Mouse (Mus musculus) urinary bladder, postnatal 14 days (tissue): ENCODE measurements around the gene Ager.
A peak's percentile ranks its signal among the peaks of the same experiment; 100 is the strongest.

Experiments
- DNase-seq: peaks from one replicate; pipeline ENCODE4 v3.0.0; 2021; ENCODE audit warnings: low spot score

The Ager gene

GRCm38 (mm10) chr17:34604511-34605237 lies 7.0 kb downstream of the Ager start:
- peak; percentile 59 for DNase-seq

- DNase-seq, result peak; percentile 98
Measured at GRCm38 (mm10) chr17:34605609-34606008, 7.9 kb downstream of the Ager start.

DNA sequence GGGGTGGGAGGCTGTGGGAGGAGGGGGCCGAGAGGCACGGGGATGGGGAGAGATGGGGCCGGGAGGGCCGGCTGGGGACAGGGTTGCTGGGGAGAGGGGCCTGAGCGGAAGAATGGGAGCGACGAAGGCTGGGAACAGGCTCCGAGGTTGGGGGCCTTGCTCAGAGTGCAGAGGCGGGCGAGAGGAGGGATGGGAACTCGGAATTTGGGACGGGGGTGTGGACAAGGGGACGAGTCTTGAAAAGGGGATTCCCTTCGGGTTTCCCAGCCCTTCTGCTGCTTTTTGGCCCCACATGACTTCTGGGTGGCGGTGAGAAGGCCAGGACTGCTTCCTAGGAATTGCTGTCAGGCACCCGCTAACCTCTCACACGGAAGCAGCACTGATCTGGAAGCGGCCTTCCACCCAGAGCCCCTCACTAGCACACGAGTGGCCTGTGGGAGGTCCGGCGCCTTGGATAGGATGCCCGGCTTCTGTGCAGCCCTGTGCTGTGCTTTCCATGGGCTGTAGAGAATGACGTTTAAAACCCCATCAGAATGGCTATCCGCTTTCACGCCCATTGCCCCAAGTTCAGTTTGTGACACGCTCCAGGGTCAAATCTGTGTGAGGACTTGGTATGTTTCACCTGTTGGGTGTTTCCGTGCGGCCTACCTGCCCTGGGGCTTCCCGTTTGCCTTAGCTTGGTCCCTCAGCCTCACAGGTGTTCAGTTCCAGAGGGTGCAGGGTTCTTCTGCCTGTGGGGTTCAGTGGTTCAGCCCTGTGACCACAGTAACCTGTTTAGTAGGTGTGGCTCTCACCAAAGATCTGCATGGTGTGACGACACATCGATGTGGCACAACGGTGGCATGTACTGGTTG lies 8.8 kb downstream of the Ager start:
- no peak for DNase-seq

- DNase-seq, result peak; percentile 73
Measured at GRCm38 (mm10) chr17:34607997-34608396, 10.3 kb downstream of the Ager start.

DNA sequence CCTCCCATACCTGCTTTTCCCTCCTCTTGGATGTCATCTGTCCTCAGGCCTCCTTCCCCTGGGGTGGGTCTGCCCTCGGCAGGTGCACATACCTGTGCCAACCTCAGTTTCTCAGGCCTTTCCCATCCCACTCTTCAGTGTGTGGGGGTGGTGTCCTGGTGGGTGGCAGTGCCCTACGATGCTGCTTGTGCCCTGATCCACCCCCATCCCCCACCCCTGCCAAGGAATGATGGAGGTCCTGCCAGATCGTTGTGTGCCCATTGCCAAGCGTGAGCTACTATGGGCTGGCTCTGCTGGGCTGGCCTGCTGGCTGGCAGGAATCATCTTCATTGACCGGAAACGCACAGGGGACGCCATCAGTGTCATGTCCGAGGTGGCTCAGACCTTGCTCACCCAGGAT lies 13.4 kb downstream of the Ager start:
- no peak for DNase-seq

DNA sequence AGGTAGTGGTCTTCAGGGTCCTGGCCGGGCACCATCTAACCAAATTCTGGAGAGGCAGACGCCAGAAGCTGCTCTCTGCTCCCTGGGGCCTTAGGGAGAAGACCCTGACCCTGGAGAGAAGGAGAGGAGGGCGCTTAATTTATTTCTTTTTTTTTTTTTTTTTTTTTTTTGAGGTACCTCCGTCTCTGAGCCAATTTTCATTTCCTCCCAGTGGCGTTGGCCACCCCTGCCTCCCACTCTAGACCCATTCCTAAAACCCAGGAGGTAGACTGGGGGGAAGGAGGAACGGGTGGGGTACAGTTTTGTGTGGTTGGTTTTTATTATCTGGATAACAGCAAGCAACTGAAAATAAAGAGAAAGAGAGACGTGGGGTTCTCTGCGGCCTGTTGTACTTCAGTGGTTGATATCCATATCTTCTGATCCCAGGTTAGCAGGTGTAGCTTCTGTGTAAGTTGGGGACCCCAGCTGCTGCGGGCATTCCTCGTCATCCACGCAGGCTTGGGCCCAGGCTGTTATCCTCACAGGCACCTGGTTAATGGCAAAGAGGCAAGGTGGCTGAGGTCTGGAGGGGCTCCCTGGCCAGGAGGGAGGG lies 15.5 kb downstream of the Ager start:
- DNase-seq, result no peak

- DNase-seq, result no peak
Measured at GRCm38 (mm10) chr17:34613830-34614229, 16.2 kb downstream of the Ager start.

DNA sequence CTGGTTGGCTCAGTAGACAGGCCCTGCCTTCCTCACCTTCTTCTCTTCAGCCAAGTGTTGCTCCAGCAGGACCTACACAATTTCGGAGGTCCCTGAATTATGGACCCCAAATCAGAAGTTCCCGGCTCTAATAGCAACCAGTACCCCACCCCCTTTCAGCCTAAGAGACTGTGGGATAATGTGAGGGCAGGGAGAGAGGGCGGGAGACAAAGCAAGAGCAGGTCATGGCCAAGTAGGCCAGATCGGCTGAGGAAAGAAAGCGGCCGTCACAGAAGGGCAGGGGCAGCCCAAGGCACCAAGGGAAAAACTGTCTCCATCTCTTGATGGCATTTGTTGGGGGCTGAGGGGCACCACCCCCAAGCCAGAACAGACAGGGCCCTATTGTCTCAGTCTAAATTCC lies 18.2 kb downstream of the Ager start, which contains the start of gene Egfl8:
Gene Egfl8, minus strand, starts transcription at position 101 of the 400 bp plus-strand sequence.
- no peak for DNase-seq

GRCm38 (mm10) chr17:34618999-34619398 lies 21.3 kb downstream of the Ager start:
- peak; percentile 79 for DNase-seq

GRCm38 (mm10) chr17:34621006-34621405 lies 23.3 kb downstream of the Ager start:
- DNase-seq, result no peak

GRCm38 (mm10) chr17:34623161-34623560 lies 25.5 kb downstream of the Ager start:
- no peak for DNase-seq

GRCm38 (mm10) chr17:34624981-34625380 lies 27.3 kb downstream of the Ager start:
- no peak for DNase-seq

DNA sequence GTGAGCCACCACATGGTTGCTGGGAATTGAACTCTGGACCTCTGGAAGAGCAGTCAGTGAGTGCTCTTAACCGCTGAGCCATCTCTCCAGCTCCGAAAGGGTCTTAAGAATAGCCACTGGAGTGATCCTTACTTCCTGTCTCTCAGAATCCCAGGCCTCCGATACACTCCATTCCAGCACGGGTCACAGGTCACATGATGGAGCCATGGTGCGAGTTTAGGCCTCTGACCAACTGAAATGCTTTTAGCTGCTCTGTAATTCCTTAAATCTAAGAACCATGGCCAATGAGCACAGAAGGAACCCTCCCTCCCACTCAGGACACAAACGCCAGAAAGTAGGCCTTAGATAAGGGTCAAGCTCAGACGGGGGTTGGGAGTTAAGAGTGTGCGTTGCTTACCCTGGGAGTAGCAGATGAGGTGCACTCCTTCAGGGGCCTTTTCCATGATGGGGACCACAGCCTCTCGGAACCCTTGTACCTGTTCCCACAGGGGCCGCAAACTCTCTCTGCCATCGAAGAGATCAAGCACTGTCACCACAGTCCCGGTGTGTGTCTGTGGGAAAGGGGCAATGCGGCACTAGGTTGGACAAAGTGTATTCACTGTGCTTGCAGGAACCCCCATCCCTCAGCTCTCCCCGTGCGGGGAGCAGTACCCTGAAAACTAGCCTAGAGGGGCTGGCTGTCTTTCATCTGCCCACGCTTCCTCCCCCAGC lies 28.6 kb downstream of the Ager start:
- DNase-seq, result no peak

DNA sequence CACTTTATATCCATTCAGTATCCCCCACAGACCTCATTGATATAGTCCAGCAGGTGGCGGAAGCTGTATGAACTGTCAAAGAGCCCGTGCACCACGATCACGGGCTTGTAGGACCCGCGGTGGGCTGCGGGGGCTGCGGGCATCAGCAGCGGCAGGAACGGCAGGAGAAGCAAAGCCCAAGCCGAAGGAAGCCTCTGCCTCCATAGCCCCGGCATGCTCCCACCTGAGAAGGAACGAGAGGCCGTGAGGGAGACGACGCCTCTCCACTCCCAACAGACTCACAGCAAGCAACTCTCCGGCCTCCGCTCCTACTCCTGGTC lies 29.1 kb downstream of the Ager start:
- no peak for DNase-seq

GRCm38 (mm10) chr17:34627093-34627942 lies 29.7 kb downstream of the Ager start:
- peak; percentile 88 for DNase-seq

GRCm38 (mm10) chr17:34627943-34628643 lies 30.4 kb downstream of the Ager start, which contains the start of gene Ppt2:
Gene Ppt2 (minus strand): TSS chr17:34628510.
- peak; percentile 63 for DNase-seq

- no peak for DNase-seq
Measured at GRCm38 (mm10) chr17:34628644-34628967, 30.9 kb downstream of the Ager start.

GRCm38 (mm10) chr17:34629221-34629751 lies 31.6 kb downstream of the Ager start, which contains the start of gene Prrt1:
Gene Prrt1 (plus strand): TSS chr17:34629533.
- no peak for DNase-seq

- DNase-seq, result no peak
Measured at GRCm38 (mm10) chr17:34629796-34630603, 32.3 kb downstream of the Ager start.
